Mouse (Mus musculus) layer of hippocampus, adult 11-12 months (tissue): ENCODE measurements at regions not wholly inside any gene's neighbourhood (a gene's known extent, or its start where the extent isn't known, plus 50 kb on each side); places are given as distances from the start of the nearest gene placed in this dataset.
"Not testable (repeated sequence)": the region's sequence is repeated elsewhere in the genome, so short reads cannot be mapped to it uniquely, and the experiment has no call there.

ENCODE experiments used
- DNase-seq: peaks from one replicate; pipeline ENCODE4 v3.0.0; 2022; ENCODE audit warnings: low spot score

- DNase-seq: peak; percentile 3
Measured at GRCm38 (mm10) chr13:3216070-3216469, 321.8 kb upstream of the Gdi2 start.

DNA sequence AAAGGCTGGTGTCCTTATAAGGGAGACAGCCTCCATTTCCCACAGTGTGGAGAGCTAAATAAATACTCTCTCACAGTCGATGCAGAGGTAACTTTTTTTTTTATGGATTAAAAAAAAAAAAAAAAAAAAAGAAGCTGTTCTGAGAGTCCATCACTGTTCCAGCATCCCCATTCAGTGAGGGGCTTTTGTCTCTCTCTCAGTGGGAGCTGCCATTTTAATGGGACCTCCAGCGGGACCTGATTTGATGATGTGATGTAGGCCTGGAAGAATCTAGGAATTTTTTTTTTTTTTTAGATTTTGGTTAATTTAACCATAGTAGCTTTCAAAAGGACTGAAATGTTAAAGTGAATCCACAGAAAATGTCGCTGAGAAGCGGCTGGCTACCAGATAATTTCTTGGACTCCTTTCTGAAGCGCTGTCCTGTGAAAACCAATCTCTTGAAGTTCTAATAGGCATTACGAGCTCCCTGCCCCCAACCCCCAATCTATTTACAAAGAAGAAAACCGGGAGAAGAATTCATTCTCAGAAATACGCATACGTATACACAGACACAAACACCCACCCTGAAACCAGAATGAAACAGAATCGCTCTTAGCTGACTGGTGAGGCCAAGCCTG, 316.8 kb upstream of the Gdi2 start:
- DNase-seq: not testable (repeated sequence)

DNA sequence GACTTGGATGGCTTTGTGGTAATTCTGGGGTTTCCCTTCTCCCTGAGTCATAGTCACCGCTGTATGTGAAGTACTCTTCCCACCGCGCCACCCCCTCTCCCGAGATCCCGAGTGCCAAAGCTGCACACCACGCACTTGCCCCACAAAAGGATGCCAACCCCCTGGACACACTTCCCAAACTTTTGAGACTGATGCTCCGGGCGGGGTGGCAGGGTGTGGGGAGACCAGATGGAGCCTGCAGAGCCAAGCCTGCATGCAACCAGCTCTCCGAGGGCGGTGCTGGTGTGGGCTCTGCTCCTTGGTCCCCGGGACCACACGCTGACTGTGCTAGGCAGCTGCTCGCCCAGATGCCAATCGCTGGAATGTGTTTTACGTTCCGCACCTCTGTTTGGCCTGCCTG, 316.2 kb upstream of the Gdi2 start:
- no peak for DNase-seq

DNA sequence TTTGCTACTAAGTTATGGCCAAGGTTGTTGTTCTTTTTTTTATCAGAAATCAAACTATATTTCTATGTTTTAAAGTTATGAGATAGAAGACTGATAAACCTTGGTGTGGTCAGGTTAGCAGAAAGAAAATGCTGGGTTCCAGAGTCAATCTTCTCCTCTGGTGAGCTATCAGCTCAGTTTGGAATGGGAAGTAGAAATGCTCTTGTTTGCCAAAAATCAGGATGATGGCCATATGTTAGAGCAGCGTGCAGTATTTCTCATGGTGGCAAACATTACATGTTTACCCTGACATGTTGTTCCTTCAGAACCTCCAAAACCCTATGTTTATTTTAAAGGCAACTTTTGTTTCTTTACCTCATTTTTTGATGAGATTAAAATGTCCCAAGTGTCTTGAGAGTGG, 279.5 kb upstream of the Gdi2 start:
- no peak for DNase-seq

DNA sequence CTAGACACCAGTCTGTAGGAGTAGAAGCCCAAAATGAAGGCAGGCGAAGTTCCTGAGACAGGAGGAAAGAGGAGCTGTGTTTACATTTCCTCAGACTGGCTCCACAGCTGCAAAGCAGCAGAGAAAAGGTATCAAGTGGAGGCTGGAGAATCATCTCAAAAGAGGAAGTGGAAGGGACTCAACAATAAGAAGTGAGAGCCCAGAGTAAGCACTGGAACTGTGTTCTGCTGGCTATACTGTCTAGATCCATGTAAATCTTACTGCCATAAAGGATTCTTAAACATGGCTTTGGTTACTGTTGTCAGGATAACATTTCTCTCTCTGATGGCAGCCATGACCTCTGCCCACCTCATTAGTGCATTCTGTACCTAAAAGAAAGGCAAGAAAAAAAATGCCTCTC, 261.7 kb upstream of the Gdi2 start:
- not testable (repeated sequence) for DNase-seq
